Mouse (Mus musculus): ENCODE measurements around the gene 4930486L24Rik. TPM values are rescaled to one million over a fixed set of nuclear protein-coding genes. Genes with fewer than 3 reads are reported as not detected.
"Not testable (repeated sequence)": the region's sequence is repeated elsewhere in the genome, so short reads cannot be mapped to it uniquely, and the experiment has no call there.

Gene 4930486L24Rik
- polyA plus RNA-seq (2012; rRNA removed): not detected in 2 replicates

GRCm38 (mm10) chr13:60864281-60864680 is at the start of gene 4930486L24Rik:
TSS of gene 4930486L24Rik (minus strand) at chr13:60864475.
- H3K27ac ChIP-seq (ENCODE audit: insufficient read depth, low read depth, low read length): no peak within 1 kb of the TSS
- H3K27me3 ChIP-seq (ENCODE audit: control insufficient read depth, insufficient read depth, low read length): no peaks in the 10 kb centered on the region
- no peaks in the 10 kb centered on the region for H3K4me1 ChIP-seq (ENCODE audit: control insufficient read depth, insufficient read depth, insufficient read length, low read length)
- no peak for TF ChIP-seq CTCF (IDR thresholded peaks at IDR 0.05; ENCODE audit: extremely low read depth, insufficient read length, insufficient replicate concordance, low read depth, low read length)
- no peak for TF ChIP-seq POLR2A (IDR thresholded peaks at IDR 0.05; ENCODE audit: low read depth, low read length)
- no peaks in the 10 kb centered on the region for H3K36me3 ChIP-seq (ENCODE audit: control insufficient read depth, insufficient read depth, low read length)
- no peak within 1 kb of the TSS for H3K4me3 ChIP-seq (ENCODE audit: low read depth, low read length)
- WGBS: 45% methylated on average over 1 of the region's 1 CpGs

GRCm38 (mm10) chr13:60904780-60905179 is 40.5 kb upstream of the 4930486L24Rik start, which contains the start of gene Tpbpb:
TSS of gene Tpbpb (minus strand) at chr13:60904880.
- not testable (repeated sequence) for H3K36me3 ChIP-seq (ENCODE audit: control insufficient read depth, insufficient read depth, low read length); H3K4me1 ChIP-seq (ENCODE audit: control insufficient read depth, insufficient read depth, insufficient read length, low read length); H3K4me3 ChIP-seq (ENCODE audit: low read depth, low read length); H3K27ac ChIP-seq (ENCODE audit: insufficient read depth, low read depth, low read length); H3K27me3 ChIP-seq (ENCODE audit: control insufficient read depth, insufficient read depth, low read length)
- WGBS: 86% methylated on average over 2 of the region's 2 CpGs

GRCm38 (mm10) chr13:60897328-60897727 is 33.1 kb upstream of the 4930486L24Rik start, which contains the start of gene Ctla2b:
TSS of gene Ctla2b (minus strand) at chr13:60897447.
- H3K36me3 ChIP-seq (ENCODE audit: control insufficient read depth, insufficient read depth, low read length): no peaks in the 10 kb centered on the region
- H3K27ac ChIP-seq (ENCODE audit: insufficient read depth, low read depth, low read length): peak within 1 kb of the TSS; percentile 32
- 49% methylated on average over 3 of the region's 3 CpGs for WGBS
- TF ChIP-seq POLR2A (IDR thresholded peaks at IDR 0.05; ENCODE audit: low read depth, low read length) (no peak), CTCF (IDR thresholded peaks at IDR 0.05; ENCODE audit: extremely low read depth, insufficient read length, insufficient replicate concordance, low read depth, low read length) (no peak)
- no peaks in the 10 kb centered on the region for H3K27me3 ChIP-seq (ENCODE audit: control insufficient read depth, insufficient read depth, low read length)
- H3K4me1 ChIP-seq (ENCODE audit: control insufficient read depth, insufficient read depth, insufficient read length, low read length): no peaks in the 10 kb centered on the region
- no peak within 1 kb of the TSS for H3K4me3 ChIP-seq (ENCODE audit: low read depth, low read length)

GRCm38 (mm10) chr13:60896794-60897193 is 32.5 kb upstream of the 4930486L24Rik start, which contains the start of gene Gm49392:
TSS of gene Gm49392 (minus strand) at chr13:60896894.
- H3K36me3 ChIP-seq (ENCODE audit: control insufficient read depth, insufficient read depth, low read length); H3K27me3 ChIP-seq (ENCODE audit: control insufficient read depth, insufficient read depth, low read length); H3K4me3 ChIP-seq (ENCODE audit: low read depth, low read length); H3K4me1 ChIP-seq (ENCODE audit: control insufficient read depth, insufficient read depth, insufficient read length, low read length): not testable (repeated sequence)
- WGBS: 78% methylated on average over 8 of the region's 8 CpGs
- H3K27ac ChIP-seq (ENCODE audit: insufficient read depth, low read depth, low read length): peak within 1 kb of the TSS; percentile 32

GRCm38 (mm10) chr13:60895406-60896160 is 31.3 kb upstream of the 4930486L24Rik start:
- Histone ChIP-seq H3K27ac (ENCODE audit: insufficient read depth, low read depth, low read length) (no peak overlapping the region), H3K4me3 (ENCODE audit: low read depth, low read length) (no peak overlapping the region), H3K27me3 (ENCODE audit: control insufficient read depth, insufficient read depth, low read length) (no peaks in the 10 kb centered on the region), H3K4me1 (ENCODE audit: control insufficient read depth, insufficient read depth, insufficient read length, low read length) (no peaks in the 10 kb centered on the region), H3K36me3 (ENCODE audit: control insufficient read depth, insufficient read depth, low read length) (no peaks in the 10 kb centered on the region)
- no peak for TF ChIP-seq POLR2A (IDR thresholded peaks at IDR 0.05; ENCODE audit: low read depth, low read length)
- TF ChIP-seq CTCF (IDR thresholded peaks at IDR 0.05; ENCODE audit: extremely low read depth, insufficient read length, insufficient replicate concordance, low read depth, low read length): no peak

GRCm38 (mm10) chr13:60892301-60892700 is 28.0 kb upstream of the 4930486L24Rik start:
- H3K27me3 ChIP-seq (ENCODE audit: control insufficient read depth, insufficient read depth, low read length): no peaks in the 10 kb centered on the region
- 81% methylated on average over 1 of the region's 1 CpGs for WGBS
- H3K4me1 ChIP-seq (ENCODE audit: control insufficient read depth, insufficient read depth, insufficient read length, low read length): no peaks in the 10 kb centered on the region
- no peak overlapping the region for H3K27ac ChIP-seq (ENCODE audit: insufficient read depth, low read depth, low read length)
- no peak for TF ChIP-seq CTCF (IDR thresholded peaks at IDR 0.05; ENCODE audit: extremely low read depth, insufficient read length, insufficient replicate concordance, low read depth, low read length)
- no peak for TF ChIP-seq POLR2A (IDR thresholded peaks at IDR 0.05; ENCODE audit: low read depth, low read length)
- H3K36me3 ChIP-seq (ENCODE audit: control insufficient read depth, insufficient read depth, low read length): no peaks in the 10 kb centered on the region
- H3K4me3 ChIP-seq (ENCODE audit: low read depth, low read length): no peak overlapping the region

- no peaks in the 10 kb centered on the region for H3K27me3 ChIP-seq (ENCODE audit: control insufficient read depth, insufficient read depth, low read length)
- H3K36me3 ChIP-seq (ENCODE audit: control insufficient read depth, insufficient read depth, low read length): no peaks in the 10 kb centered on the region
- 73% methylated on average over 4 of the region's 4 CpGs for WGBS
- no peaks in the 10 kb centered on the region for H3K4me1 ChIP-seq (ENCODE audit: control insufficient read depth, insufficient read depth, insufficient read length, low read length)
- TF ChIP-seq POLR2A (IDR thresholded peaks at IDR 0.05; ENCODE audit: low read depth, low read length) (no peak), CTCF (IDR thresholded peaks at IDR 0.05; ENCODE audit: extremely low read depth, insufficient read length, insufficient replicate concordance, low read depth, low read length) (no peak)
- H3K4me3 ChIP-seq (ENCODE audit: low read depth, low read length): no peak overlapping the region
- peak overlapping the region; percentile 46 for H3K27ac ChIP-seq (ENCODE audit: insufficient read depth, low read depth, low read length)
Observed at GRCm38 (mm10) chr13:60848241-60849120, 15.8 kb downstream of the 4930486L24Rik start.
